Mouse (Mus musculus): ENCODE results near the gene Mtf1.

The Mtf1 gene

GRCm38 (mm10) chr4:124801552-124802308, at the start of gene Mtf1:
Gene Mtf1, plus strand, starts transcription at chr4:124802104.
- DNase-seq (ENCODE audit: low read depth, low spot score), result peak; percentile 72

DNA sequence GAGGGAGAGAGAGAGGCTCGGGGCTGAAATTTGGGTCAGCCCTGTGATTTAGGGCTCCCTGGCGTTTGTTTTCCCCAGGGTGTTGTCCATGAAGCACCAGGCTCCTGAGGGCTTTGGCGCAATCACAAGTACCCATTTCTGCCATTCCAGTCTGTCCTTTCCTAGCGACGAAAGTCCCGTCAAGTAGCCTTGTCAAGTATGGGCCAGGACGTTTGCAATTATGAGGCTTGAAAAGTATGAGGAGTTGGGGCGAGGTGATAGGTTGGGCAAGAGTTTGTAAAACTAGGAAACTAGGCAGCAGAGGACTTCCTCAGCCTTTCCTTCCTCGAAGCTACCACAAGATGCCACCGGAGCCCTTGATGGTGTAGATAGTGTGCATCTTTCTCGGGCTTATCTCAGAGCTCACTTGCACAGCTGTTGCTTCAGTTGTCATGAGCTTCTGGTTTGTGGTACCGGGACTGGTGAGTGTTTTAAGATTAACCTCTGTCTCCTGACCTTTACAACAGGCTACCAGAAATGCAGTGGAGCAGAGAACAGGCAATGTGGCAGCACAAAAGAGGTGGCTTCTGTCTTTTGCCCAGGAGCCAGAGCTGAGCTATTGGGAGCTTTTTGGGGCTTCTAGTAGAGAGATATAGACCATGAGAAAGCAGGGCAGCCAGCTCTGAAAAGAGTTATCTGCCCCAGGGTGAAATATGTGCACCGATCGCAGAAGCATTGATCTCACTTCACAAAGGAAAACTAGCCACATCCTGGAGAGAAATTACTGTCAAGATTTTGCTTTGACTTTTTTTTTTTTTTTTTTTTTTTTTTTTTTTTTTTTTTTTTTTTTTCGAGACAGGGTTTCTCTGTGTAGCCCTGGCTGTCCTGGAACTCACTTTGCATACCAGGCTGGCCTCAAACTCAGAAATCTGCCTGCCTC, 49.4 kb upstream of the Mtf1 start:
- no peak for DNase-seq (ENCODE audit: low read depth, low spot score)

DNA sequence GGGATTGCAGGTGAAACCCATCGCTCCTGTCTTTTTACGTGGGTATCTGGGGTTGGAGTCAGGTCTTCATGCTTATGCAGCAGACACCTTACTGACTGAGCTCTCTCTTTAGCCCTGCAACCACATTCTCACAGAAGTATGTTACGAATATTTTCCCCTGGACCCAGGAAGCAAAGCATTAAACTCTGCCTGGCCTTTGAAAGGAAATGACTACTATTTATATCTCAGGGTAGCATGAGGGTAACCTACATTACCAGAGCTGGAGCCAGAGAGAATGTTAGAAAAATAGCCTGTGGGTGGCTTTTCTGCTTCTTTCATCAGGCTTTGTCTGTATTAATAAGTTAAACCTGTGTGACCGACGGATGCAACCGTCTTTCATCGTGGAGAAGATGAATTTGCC, 46.4 kb upstream of the Mtf1 start:
- no peak for DNase-seq (ENCODE audit: low read depth, low spot score)

- DNase-seq (ENCODE audit: low read depth, low spot score), result no peak
Measured at GRCm38 (mm10) chr4:124759305-124759811, 42.5 kb upstream of the Mtf1 start.

GRCm38 (mm10) chr4:124761201-124761600, 40.7 kb upstream of the Mtf1 start:
- no peak for DNase-seq (ENCODE audit: low read depth, low spot score)

- DNase-seq (ENCODE audit: low read depth, low spot score), result no peak
Measured at GRCm38 (mm10) chr4:124762858-124763452, 38.9 kb upstream of the Mtf1 start.

DNA sequence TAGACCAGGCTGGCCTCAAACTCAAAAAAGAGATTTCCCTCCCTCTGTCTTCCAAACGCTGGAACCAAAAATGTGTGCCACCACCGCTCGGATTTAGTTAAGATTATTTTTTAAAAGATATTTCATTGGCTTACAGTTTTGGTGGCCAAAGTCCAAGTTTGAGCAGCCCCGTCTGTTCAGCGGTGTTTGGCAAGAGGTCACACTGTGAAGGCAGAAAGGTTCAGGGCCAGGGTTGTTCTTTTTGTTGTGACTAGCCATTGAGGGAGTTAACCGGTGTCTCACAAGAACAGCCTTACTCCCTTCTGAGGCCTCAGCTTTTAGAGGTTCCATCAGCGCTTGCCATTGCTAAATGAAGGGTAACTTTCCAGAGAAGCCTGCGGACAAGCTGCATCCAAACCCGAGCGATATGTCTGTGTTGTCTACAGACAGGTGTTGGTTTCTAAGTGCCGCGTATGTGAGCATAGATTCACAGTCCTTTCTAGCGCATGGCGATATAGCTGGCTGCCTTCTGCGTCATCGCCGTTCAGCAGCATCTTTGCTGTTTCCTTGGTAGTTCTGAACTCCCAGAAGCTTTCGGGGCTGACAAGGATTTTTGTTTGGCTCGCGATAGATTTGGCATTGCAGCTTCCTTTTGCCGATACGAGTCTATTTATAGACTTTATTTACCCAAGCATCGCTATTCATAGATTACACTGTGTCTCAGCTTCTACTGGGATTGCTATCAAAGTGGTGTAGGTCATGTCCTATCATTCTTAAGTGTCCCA, 35.9 kb upstream of the Mtf1 start:
- no peak for DNase-seq (ENCODE audit: low read depth, low spot score)

DNA sequence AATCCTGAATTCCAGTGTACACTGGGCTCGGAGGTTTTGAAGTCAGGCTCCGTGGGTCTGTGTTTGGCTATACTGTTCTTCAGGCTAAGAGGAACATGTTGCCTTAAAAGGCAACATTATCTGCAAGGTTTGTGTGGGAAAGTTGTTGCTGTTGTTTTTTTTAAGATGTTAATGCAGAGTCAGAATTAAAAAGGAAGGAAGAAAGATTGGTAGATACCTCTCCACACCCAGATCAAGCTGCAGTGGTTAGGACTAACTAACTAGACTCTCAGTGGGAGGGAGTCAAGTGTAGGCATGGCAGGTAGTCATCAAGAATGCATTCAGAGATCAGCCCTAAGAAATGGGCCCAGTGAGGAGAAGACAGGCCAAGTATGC, 35.4 kb upstream of the Mtf1 start:
- DNase-seq (ENCODE audit: low read depth, low spot score), result no peak

DNA sequence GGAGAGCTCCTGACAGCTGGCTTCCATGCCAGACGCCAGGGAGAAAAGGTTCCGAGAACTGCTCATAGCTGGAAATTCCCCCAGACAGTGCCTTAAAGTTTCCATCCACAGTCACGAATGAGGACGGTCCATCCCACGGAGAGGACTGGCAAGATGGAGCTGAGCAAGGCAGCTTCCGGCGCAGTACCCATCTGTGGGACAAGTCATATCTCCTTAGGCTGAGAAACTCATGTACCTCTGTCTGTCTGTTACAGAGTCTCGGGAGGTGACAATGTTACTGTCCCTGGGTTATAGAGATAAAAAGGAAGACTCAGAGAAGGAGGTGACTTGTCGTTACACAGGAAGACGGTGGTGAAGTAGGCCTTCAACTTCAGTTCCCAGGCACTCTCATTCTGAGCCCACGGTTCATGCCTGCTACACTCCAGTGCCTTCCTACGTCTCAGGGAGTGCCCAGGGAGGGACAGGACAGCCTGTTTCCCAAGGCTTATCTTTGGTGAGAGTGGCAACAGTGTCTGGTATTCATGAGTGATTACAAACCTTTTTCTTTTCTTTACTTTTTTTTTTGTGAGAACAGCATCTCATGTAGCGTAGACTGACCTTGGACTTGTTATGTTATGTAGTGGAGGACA, 32.8 kb upstream of the Mtf1 start:
- no peak for DNase-seq (ENCODE audit: low read depth, low spot score)

- no peak for DNase-seq (ENCODE audit: low read depth, low spot score)
Measured at GRCm38 (mm10) chr4:124770624-124771023, 31.3 kb upstream of the Mtf1 start.

DNA sequence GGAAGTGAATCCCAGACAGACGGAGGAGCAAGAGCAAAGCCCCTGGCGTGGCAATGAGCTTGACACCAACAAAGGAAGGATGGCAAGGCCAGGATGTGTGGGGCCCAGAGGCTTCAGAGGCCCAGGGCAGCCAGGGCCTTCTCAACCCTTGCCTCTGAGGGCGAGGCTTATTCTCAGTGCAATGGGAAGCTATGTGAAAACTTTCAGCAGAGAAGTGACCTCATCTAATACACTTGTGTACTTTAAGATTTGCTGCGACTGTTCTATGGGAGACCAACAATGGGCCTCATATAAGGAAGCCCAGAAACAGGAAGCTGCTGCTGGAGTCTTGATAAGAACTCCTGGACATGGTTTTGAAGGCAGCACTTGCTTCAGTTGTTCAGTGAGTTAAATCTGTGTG, 29.8 kb upstream of the Mtf1 start:
- DNase-seq (ENCODE audit: low read depth, low spot score), result no peak

DNA sequence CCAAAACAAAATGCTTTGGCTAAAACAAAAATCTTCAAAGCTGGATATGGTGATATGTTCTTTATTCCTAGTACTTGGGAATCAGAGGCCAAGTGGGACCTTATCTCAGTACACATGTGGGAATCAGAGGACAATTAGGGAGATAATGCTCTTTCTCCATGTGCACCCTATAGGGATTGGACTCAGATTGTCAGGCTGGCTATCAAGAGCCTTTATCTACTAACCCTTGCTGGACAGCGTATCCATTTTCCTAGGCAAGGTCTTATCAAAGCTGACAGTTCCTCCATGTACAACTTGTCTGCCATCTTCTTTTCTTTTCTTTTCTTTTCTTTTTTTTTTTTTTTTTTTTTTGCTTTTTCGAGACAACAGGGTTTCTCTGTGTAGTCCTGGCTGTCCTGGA, 28.5 kb upstream of the Mtf1 start:
- no peak for DNase-seq (ENCODE audit: low read depth, low spot score)

DNA sequence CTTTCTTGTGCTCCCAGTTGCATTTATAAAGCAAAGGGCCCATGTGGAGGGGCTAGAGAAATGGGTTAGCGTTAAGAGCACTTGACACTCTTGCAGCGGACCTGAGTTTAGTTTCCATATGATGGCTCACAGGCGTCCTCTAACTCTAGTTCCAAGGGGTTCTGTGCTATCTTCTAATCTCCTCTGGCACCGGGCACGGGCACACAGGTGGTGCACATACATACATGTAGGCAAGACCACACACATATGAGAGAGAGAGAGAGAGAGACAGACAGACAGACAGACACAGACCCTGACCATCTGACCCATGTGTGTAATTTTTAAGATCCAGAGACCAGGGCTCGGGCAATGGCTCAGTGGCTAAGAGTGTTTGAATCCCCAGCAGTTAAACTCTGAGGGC, 27.9 kb upstream of the Mtf1 start:
- DNase-seq (ENCODE audit: low read depth, low spot score), result no peak

GRCm38 (mm10) chr4:124774429-124774828, 27.5 kb upstream of the Mtf1 start:
- no peak for DNase-seq (ENCODE audit: low read depth, low spot score)

GRCm38 (mm10) chr4:124781361-124781760, 20.5 kb upstream of the Mtf1 start:
- DNase-seq (ENCODE audit: low read depth, low spot score), result no peak

DNA sequence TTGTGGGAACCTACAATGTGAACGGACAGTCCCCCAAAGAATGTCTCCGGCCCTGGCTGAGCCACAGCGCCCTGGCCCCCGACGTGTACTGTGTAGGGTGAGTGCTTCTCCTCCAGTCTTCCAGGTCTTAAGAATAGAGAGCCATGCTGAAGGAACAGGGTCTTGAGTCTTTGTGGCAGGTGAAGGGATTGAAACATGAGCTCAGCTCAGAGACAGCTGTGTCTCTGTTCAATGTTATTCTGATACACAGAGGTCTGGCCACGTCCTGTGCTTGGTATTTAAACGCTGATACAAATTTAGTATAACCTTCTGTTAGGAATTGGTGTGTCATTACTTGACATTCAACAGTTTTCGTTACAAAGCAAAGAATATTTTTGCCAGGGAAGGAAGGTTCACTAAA, 19.5 kb upstream of the Mtf1 start:
- no peak for DNase-seq (ENCODE audit: low read depth, low spot score)

DNA sequence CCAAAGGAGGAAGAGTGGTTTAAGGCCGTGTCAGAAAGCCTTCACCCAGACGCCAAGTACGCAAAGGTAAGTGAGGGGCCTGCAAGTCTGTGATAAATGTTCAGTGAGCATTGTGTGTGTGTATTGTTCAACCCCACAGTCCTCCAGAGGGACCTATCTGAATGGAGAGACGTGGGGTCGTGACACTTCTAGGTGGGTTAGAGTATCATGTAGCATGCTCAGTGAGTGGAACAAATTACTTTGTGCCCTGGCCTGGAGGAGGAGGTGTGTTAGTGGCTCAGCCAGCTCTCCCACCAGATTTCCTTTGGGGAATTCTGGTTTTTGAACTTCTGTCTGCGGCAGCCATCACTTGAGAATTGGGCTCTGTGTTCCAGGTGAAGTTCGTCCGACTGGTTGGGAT, 18.0 kb upstream of the Mtf1 start:
- no peak for DNase-seq (ENCODE audit: low read depth, low spot score)

DNA sequence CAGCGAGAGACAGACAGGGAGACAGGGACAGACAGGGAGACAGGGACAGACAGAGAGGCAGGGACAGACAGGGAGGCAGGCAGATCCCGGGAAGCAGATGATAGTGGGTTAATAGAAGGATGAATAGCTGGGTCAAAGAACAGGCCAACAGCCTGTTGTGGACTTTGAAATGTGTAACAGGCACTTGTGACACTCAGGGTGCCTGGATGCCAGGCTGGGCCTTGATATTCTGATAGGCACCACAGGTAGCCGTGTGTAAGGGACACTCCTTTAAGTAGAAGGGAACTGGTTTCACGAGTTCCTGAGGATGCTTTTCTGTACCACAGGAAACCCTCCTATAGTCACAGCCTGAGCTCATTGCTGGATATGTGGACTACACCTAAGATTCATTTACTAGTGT, 11.9 kb upstream of the Mtf1 start:
- DNase-seq (ENCODE audit: low read depth, low spot score), result no peak

GRCm38 (mm10) chr4:124792114-124792513, 9.8 kb upstream of the Mtf1 start:
- DNase-seq (ENCODE audit: low read depth, low spot score), result no peak

DNA sequence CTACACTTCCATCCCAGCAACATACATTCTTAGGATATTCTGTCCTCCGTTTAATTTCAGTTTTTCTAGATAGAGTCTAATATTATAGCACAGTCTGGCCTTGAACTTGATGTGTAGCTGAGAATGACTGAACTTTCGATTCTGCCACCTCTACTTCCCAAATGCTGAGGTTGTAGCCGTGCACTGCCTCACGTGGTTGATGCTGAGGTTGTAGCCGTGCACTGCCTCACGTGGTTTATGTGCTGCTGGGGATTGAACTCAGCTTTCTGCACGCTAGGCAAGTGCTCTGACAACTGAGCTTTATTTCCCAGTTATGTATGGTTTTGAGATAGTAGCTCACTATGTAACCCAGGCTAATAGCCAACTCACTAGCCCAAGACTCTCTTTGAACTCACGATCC, 5.8 kb upstream of the Mtf1 start:
- no peak for DNase-seq (ENCODE audit: low read depth, low spot score)

- no peak for DNase-seq (ENCODE audit: low read depth, low spot score)
Measured at GRCm38 (mm10) chr4:124796913-124797312, 5.0 kb upstream of the Mtf1 start.
